In the genomic region with DNA sequence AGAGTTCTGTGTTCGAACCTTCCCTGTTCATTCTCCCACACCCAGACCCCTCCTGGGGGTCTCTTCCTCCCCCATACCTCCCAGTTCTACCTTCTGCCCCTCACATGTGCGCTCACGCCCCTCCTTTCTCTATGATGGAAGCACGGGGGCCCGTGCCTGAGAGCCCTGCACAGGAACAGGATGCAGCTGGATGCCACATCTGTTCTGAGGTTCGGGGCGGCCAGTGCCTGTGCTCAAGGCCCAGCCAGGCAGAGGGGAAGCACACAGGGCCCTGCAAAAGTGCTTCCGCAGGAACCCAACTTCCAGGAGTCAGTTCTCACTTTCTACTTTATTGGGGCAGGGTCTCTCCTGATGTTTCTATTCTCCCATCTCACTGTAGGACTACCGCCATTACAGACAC, we compare ENCODE assay signal across 15 mouse cellular contexts. TPM values are rescaled to one million over a fixed set of nuclear protein-coding genes. Genes with fewer than 3 reads are reported as not detected.
DNase-seq lines count a peak whose midpoint lies in the region; ATAC-seq and TF ChIP-seq lines count a peak whose summit lies in the region.
"Had no signal": no experiment of that assay in that cellular context is flagged by ENCODE, and none has a peak within 500 bp of the region (broad histone marks: within the 10 kb centered on the region; RNA-seq: fewer than 3 reads in every experiment).

No protein-coding gene starts in this region.

- intact Hi-C loops in gastrocnemius, adult 2 months (cut with DNase I), result loop anchor here (5.0 kb wide), 1 partner anchor 492 kb away; no protein-coding TSS in a partner anchor

- no peak for TF ChIP-seq POLR2A in liver, adult 2 months (IDR thresholded peaks at IDR 0.05; ENCODE audit: extremely low read depth, insufficient read depth, low read length)

- H3K4me3 ChIP-seq in forebrain, embryonic 10.5 days, result no peak overlapping the region
- no peak overlapping the region for H3K4me3 ChIP-seq in forebrain, embryonic 15.5 days
- H3K4me3 ChIP-seq in liver, adult 2 months (ENCODE audit: insufficient read depth, low read depth, low read length), result no peak overlapping the region
- no peak overlapping the region for H3K4me3 ChIP-seq in liver, embryonic 11.5 days (ENCODE audit: low read depth, low read length)
- H3K4me3 ChIP-seq in limb, embryonic 12.5 days (replicated peaks), result no peak overlapping the region
- no peak overlapping the region for H3K4me3 ChIP-seq in gastrocnemius, adult 2 months
- H3K4me3 ChIP-seq: erythroblast, embryonic 14.5 days; hindbrain, embryonic 15.5 days; layer of hippocampus, adult 2 months; limb, embryonic 13.5 days had no signal

- no peak overlapping the region for H3K9ac ChIP-seq in forebrain, embryonic 15.5 days (replicated peaks)
- H3K9ac ChIP-seq in liver, adult 2 months (ENCODE audit: low read depth, low read length), result no peak overlapping the region
- H3K9ac ChIP-seq in liver, embryonic 11.5 days (ENCODE audit: low read depth, low read length), result no peak overlapping the region
- H3K9ac ChIP-seq in limb, embryonic 12.5 days (replicated peaks), result no peak overlapping the region
- H3K9ac ChIP-seq: hindbrain, embryonic 15.5 days; limb, embryonic 13.5 days had no signal

- H3K27me3 ChIP-seq in forebrain, embryonic 10.5 days (ENCODE audit: poor library complexity, severe bottlenecking), result peaks cover 11% of the 10 kb centered on the region; the same call in 1 of the 2 replicates
- H3K27me3 ChIP-seq in forebrain, embryonic 15.5 days, result no peaks in the 10 kb centered on the region
- H3K27me3 ChIP-seq in liver, adult 2 months (ENCODE audit: control insufficient read depth, insufficient read depth, low read length), result no peaks in the 10 kb centered on the region
- no peaks in the 10 kb centered on the region for H3K27me3 ChIP-seq in liver, embryonic 11.5 days (replicated peaks; ENCODE audit: control insufficient read depth, insufficient read depth, low read length)
- no peaks in the 10 kb centered on the region for H3K27me3 ChIP-seq in limb, embryonic 12.5 days
- H3K27me3 ChIP-seq: hindbrain, embryonic 15.5 days; limb, embryonic 13.5 days had no signal

- no peak for ATAC-seq in forebrain, embryonic 15.5 days (replicated peaks)
- no peak for ATAC-seq in liver, embryonic 11.5 days (replicated peaks; ENCODE audit: low FRiP score)
- ATAC-seq in limb, embryonic 12.5 days (ENCODE audit: insufficient number of reproducible peaks, insufficient read depth, low FRiP score, low TSS enrichment, low read depth), result no peak

- 0 out of 2 replicates have a peak overlapping the region, but pooled peaks have one; percentile 41 for H3K27ac ChIP-seq in forebrain, embryonic 10.5 days
- H3K27ac ChIP-seq in forebrain, embryonic 15.5 days (replicated peaks), result no peak overlapping the region
- H3K27ac ChIP-seq in liver, adult 2 months (replicated peaks; ENCODE audit: insufficient read depth, low read depth, low read length), result peak overlapping the region; percentile 99
- H3K27ac ChIP-seq in liver, embryonic 11.5 days (ENCODE audit: low read depth, low read length), result no peak overlapping the region; the same call in 1 of the 2 replicates
- 0 out of 2 replicates have a peak overlapping the region, but pooled peaks have one; percentile 47 for H3K27ac ChIP-seq in limb, embryonic 12.5 days
- H3K27ac ChIP-seq in gastrocnemius, adult 2 months, result no peak overlapping the region
- H3K27ac ChIP-seq: hindbrain, embryonic 15.5 days; layer of hippocampus, adult 2 months; limb, embryonic 13.5 days; macrophage had no signal

- 82% methylated on average over 9 of the region's 9 CpGs for WGBS in forebrain, embryonic 10.5 days
- 89% methylated on average over 9 of the region's 9 CpGs for WGBS in forebrain, embryonic 15.5 days
- WGBS in liver, adult 2 months, result 86% methylated on average over 9 of the region's 9 CpGs
- WGBS in liver, embryonic 11.5 days, result 46% methylated on average over 9 of the region's 9 CpGs
- 49% methylated on average over 9 of the region's 9 CpGs for WGBS in limb, embryonic 12.5 days

- H3K4me2 ChIP-seq in forebrain, embryonic 15.5 days (replicated peaks), result no peak overlapping the region
- H3K4me2 ChIP-seq in liver, embryonic 11.5 days, result no peak overlapping the region
- no peak overlapping the region for H3K4me2 ChIP-seq in limb, embryonic 12.5 days
- H3K4me2 ChIP-seq: hindbrain, embryonic 15.5 days; limb, embryonic 13.5 days had no signal

- peaks cover 5% of the 10 kb centered on the region; the same call in 1 of the 2 replicates for H3K4me1 ChIP-seq in forebrain, embryonic 10.5 days
- H3K4me1 ChIP-seq in forebrain, embryonic 15.5 days, result no peaks in the 10 kb centered on the region
- H3K4me1 ChIP-seq in liver, adult 2 months (ENCODE audit: control insufficient read depth, insufficient read depth, low read length), result peaks cover 7% of the 10 kb centered on the region; the same call in 1 of the 2 replicates
- no peaks in the 10 kb centered on the region; the same call in 1 of the 2 replicates for H3K4me1 ChIP-seq in liver, embryonic 11.5 days (replicated peaks; ENCODE audit: control insufficient read depth, insufficient read depth, low read length)
- peaks cover 6% of the 10 kb centered on the region for H3K4me1 ChIP-seq in limb, embryonic 12.5 days (replicated peaks)
- H3K4me1 ChIP-seq: hindbrain, embryonic 15.5 days had no signal

- DNase-seq in forebrain, embryonic 10.5 days (ENCODE audit: extremely low spot score, low spot score), result no peak
- no peak for DNase-seq in liver, adult 2 months (ENCODE audit: extremely low read depth, low read depth, low spot score)
- DNase-seq in liver, embryonic 11.5 days (ENCODE audit: low spot score), result no peak
- DNase-seq in thymus, postnatal 14 days, result peak; percentile 67
- no peak for DNase-seq in spleen, postnatal 10 days (ENCODE audit: low spot score in 2 of 2)
- DNase-seq in gastrocnemius, adult 2 months, result no peak
- DNase-seq: cerebellum, postnatal 14 days had no signal

- no peaks in the 10 kb centered on the region for H3K9me3 ChIP-seq in forebrain, embryonic 10.5 days
- no peaks in the 10 kb centered on the region for H3K9me3 ChIP-seq in forebrain, embryonic 15.5 days
- H3K9me3 ChIP-seq in liver, embryonic 11.5 days (ENCODE audit: control insufficient read depth, low read length), result no peaks in the 10 kb centered on the region
- no peaks in the 10 kb centered on the region for H3K9me3 ChIP-seq in limb, embryonic 12.5 days
- H3K9me3 ChIP-seq: hindbrain, embryonic 15.5 days; limb, embryonic 13.5 days had no signal

- H3K36me3 ChIP-seq in forebrain, embryonic 10.5 days (replicated peaks), result no peaks in the 10 kb centered on the region
- no peaks in the 10 kb centered on the region for H3K36me3 ChIP-seq in forebrain, embryonic 15.5 days
- no peaks in the 10 kb centered on the region for H3K36me3 ChIP-seq in liver, adult 2 months (ENCODE audit: control insufficient read depth, insufficient read depth, low read length)
- no peaks in the 10 kb centered on the region for H3K36me3 ChIP-seq in liver, embryonic 11.5 days (ENCODE audit: control insufficient read depth, insufficient read depth, low read length)
- H3K36me3 ChIP-seq in limb, embryonic 12.5 days, result no peaks in the 10 kb centered on the region
- H3K36me3 ChIP-seq: hindbrain, embryonic 15.5 days; limb, embryonic 13.5 days had no signal

- H3K79me2 ChIP-seq in liver, adult 2 months (ENCODE audit: control insufficient read depth, insufficient read depth, low read length), result no peaks in the 10 kb centered on the region

- TF ChIP-seq CTCF in liver, adult 2 months (IDR thresholded peaks at IDR 0.05; ENCODE audit: low read depth, low read length), result no peak
- no peak for TF ChIP-seq CTCF in gastrocnemius, adult 2 months (IDR thresholded peaks at IDR 0.05)

RNA-seq across cellular contexts. Expression of a gene that starts 52.2 kb away (rescaled TPM):
- 51.6 and 54.7 TPM in 2 replicates for polyA plus RNA-seq in forebrain, embryonic 10.5 days (2016; fragmentation: Nextera tagmentation; extraction: Ambion mirVana)
- 21.0 and 22.2 TPM in 2 replicates for polyA plus RNA-seq in forebrain, embryonic 15.5 days (2015; fragmentation: Nextera tagmentation; extraction: Ambion mirVana)
- 18.8 and 24.4 TPM in 2 replicates for total RNA-seq in liver, adult 2 months (2014; rRNA removed)
- 27.2 and 34.5 TPM in 2 replicates for polyA plus RNA-seq in liver, adult 2 months (2012; rRNA removed)
- polyA plus RNA-seq in liver, embryonic 11.5 days (2014; fragmentation: Nextera tagmentation; extraction: Ambion mirVana), result 24.3 and 28.8 TPM in 2 replicates
- 82.7 and 92.5 TPM in 2 replicates for polyA plus RNA-seq in limb, embryonic 12.5 days (2016; fragmentation: Nextera tagmentation; extraction: Ambion mirVana)
- 10 to 100 TPM; 10.9 to 17.0 TPM for total RNA-seq in gastrocnemius, adult 2 months (2021)
- total RNA-seq: monocyte, adult 5-6 weeks had no signal

Comparison
In these comparisons a context has a peak if more than half of its experiments do, and no peak if none do; other contexts are left out.
1. H3K27ac ChIP-seq: peak in forebrain, embryonic 10.5 days (single experiment), liver, adult 2 months (single experiment) and limb, embryonic 12.5 days (single experiment); none in forebrain, embryonic 15.5 days (single experiment), liver, embryonic 11.5 days (single experiment) and gastrocnemius, adult 2 months (single experiment).